Mouse (Mus musculus): ENCODE measurements around the gene Gcn1l1. TPM values are rescaled to one million over a fixed set of nuclear protein-coding genes. Genes with fewer than 3 reads are reported as not detected.
"Not testable (repeated sequence)": the region's sequence is repeated elsewhere in the genome, so short reads cannot be mapped to it uniquely, and the experiment has no call there.

The Gcn1l1 gene
- polyA plus RNA-seq, 1 experiment from 2014 or later: 9.3 TPM

DNA sequence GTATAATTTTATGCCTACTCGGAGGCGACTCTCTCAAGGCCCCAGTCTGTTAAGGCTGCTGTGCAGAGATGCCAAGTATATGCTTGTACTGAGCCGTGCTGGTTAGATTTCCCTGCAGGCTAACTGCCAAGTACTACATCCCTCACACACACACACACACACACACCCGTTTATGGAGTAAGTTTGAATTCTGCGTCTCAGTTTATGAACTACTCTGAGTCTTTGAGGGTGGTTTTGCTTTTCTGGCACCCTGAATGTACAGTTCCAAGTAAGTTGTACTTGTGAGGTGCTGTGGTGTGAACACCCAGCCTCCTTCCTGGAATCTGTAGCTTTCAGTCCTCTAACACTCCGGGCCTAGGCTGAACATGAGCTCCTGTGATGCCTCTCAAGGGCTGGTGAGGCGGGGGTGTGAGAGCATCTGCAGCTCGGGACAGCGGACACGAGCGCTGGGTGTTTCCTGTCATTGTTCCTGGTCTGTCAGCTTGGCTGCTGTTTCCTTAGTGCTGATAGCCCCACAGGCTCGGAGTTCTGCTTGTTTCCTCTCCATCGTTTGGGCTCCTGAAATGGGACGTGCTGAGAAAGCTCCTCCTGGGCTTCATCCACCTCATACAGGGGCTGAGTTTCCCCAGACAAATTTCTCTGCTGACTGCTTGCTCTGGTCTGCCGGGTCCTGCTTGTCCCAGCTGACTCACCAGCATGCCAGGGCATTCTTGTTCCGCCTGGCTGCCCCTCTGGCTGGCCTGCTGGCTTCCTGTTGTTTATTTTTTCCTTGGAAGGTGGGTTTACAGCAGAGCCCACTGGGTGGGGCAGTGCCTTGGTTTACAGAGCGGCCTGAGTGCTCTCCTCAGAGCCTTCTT is 7.9 kb downstream of the Gcn1l1 start:
- H3K9me3 ChIP-seq (ENCODE audit: control insufficient read depth): no peaks in the 10 kb centered on the region
- no peak overlapping the region for H3K4me2 ChIP-seq (replicated peaks; ENCODE audit: low read depth)
- H3K4me3 ChIP-seq (ENCODE audit: low read depth, low read length): no peak overlapping the region
- no peak for ATAC-seq
- H3K27ac ChIP-seq (ENCODE audit: low read depth, low read length): peak overlapping the region; percentile 50
- H3K4me1 ChIP-seq (replicated peaks; ENCODE audit: control insufficient read depth, insufficient read depth, low read length): no peaks in the 10 kb centered on the region
- no peak overlapping the region for H3K9ac ChIP-seq (ENCODE audit: low read depth, low read length)
- H3K27me3 ChIP-seq (replicated peaks; ENCODE audit: control insufficient read depth, insufficient read depth, low read length): no peaks in the 10 kb centered on the region
- whole genome bisulfite sequencing: 52% methylated on average over 17 of the region's 17 CpGs
- no peak for TF ChIP-seq CTCF (IDR thresholded peaks at IDR 0.05; ENCODE audit: low read depth)
- peaks cover 62% of the 10 kb centered on the region for H3K36me3 ChIP-seq (ENCODE audit: control insufficient read depth, insufficient read depth)

DNA sequence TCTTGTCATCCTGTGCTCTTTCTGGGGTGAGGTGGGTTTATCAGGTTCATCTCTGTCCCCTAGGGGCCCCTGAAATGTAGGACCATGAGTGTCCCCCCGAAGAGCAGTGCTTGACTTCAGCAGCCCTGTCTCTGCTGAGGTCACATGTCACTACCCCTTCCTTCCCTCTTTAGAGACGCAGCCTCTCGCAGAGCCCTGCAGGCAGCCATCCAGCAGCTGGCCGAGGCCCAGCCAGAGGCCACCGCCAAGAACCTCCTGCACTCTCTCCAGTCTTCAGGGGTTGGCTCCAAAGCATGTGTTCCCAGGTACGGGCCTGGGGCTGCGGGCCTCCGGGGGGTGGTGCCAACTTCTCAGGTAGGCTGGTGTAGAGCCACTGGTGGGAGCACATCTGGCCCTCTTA is 9.9 kb downstream of the Gcn1l1 start:
- WGBS: 74% methylated on average over 8 of the region's 8 CpGs
- Histone ChIP-seq H3K27ac (ENCODE audit: low read depth, low read length) (no peak overlapping the region), H3K4me3 (ENCODE audit: low read depth, low read length) (no peak overlapping the region), H3K27me3 (replicated peaks; ENCODE audit: control insufficient read depth, insufficient read depth, low read length) (no peaks in the 10 kb centered on the region), H3K4me2 (replicated peaks; ENCODE audit: low read depth) (no peak overlapping the region), H3K9me3 (ENCODE audit: control insufficient read depth) (no peaks in the 10 kb centered on the region), H3K36me3 (ENCODE audit: control insufficient read depth, insufficient read depth) (peaks cover 79% of the 10 kb centered on the region), H3K9ac (ENCODE audit: low read depth, low read length) (no peak overlapping the region), H3K4me1 (replicated peaks; ENCODE audit: control insufficient read depth, insufficient read depth, low read length) (no peaks in the 10 kb centered on the region)
- no peak for ATAC-seq
- TF ChIP-seq CTCF (IDR thresholded peaks at IDR 0.05; ENCODE audit: low read depth): no peak

DNA sequence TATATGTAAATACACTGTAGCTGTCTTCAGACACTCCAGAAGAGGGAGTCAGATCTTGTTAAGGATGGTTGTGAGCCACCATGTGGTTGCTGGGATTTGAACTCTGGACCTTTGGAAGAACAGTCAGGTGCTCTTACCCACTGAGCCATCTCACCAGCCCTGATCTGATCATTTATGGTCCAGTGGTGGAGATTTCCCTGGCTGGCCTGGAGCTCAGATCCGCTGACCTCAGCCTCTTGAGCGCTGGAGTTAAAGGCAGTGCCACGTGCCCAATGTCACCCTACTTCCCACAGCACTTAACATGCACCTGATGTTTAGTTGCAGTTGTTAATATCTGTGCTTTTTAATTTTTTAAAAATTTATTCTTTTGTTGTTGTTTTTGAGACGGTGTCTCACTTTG is 12.6 kb downstream of the Gcn1l1 start:
- not testable (repeated sequence) for H3K4me1 ChIP-seq (replicated peaks; ENCODE audit: control insufficient read depth, insufficient read depth, low read length); H3K4me2 ChIP-seq (replicated peaks; ENCODE audit: low read depth); H3K9me3 ChIP-seq (ENCODE audit: control insufficient read depth); ATAC-seq; H3K27me3 ChIP-seq (replicated peaks; ENCODE audit: control insufficient read depth, insufficient read depth, low read length); H3K4me3 ChIP-seq (ENCODE audit: low read depth, low read length); H3K27ac ChIP-seq (ENCODE audit: low read depth, low read length); H3K9ac ChIP-seq (ENCODE audit: low read depth, low read length)
- H3K36me3 ChIP-seq (ENCODE audit: control insufficient read depth, insufficient read depth): peaks cover 89% of the 10 kb centered on the region
- WGBS: 79% methylated on average over 4 of the region's 4 CpGs

GRCm38 (mm10) chr5:115578922-115579321 is 13.9 kb downstream of the Gcn1l1 start:
- Histone ChIP-seq H3K27me3 (replicated peaks; ENCODE audit: control insufficient read depth, insufficient read depth, low read length) (no peaks in the 10 kb centered on the region), H3K4me1 (replicated peaks; ENCODE audit: control insufficient read depth, insufficient read depth, low read length) (no peaks in the 10 kb centered on the region), H3K9me3 (ENCODE audit: control insufficient read depth) (0 out of 2 replicates have a peak, but pooled peaks cover 5% of the 10 kb centered on the region), H3K36me3 (ENCODE audit: control insufficient read depth, insufficient read depth) (peaks cover 89% of the 10 kb centered on the region), H3K27ac (ENCODE audit: low read depth, low read length) (no peak overlapping the region), H3K9ac (ENCODE audit: low read depth, low read length) (no peak overlapping the region), H3K4me2 (replicated peaks; ENCODE audit: low read depth) (no peak overlapping the region), H3K4me3 (ENCODE audit: low read depth, low read length) (no peak overlapping the region)
- ATAC-seq: no peak
- 94% methylated on average over 14 of the region's 14 CpGs for WGBS
- no peak for TF ChIP-seq CTCF (IDR thresholded peaks at IDR 0.05; ENCODE audit: low read depth)

DNA sequence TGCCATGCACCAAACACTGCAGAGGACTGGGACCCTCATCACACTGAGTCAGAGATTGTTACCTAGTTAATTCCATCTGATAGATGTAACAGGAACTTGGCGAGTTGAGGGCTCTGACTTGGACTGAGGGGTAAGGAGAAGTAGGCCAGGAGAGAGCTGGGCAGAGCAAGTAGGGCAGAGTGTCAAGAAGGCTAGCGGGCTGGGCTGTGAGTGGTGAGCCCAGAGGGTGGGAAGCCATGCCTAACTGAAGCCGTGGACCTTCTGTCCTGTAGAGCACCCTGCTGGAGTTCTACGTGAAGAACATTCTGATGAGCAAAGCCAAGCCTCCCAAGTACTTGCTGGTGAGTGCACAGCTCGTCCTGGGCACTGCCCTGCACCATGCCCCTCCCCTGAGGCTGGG is 14.3 kb downstream of the Gcn1l1 start:
- 0 out of 2 replicates have a peak, but pooled peaks cover 5% of the 10 kb centered on the region for H3K9me3 ChIP-seq (ENCODE audit: control insufficient read depth)
- no peak for ATAC-seq
- peaks cover 89% of the 10 kb centered on the region for H3K36me3 ChIP-seq (ENCODE audit: control insufficient read depth, insufficient read depth)
- H3K9ac ChIP-seq (ENCODE audit: low read depth, low read length): no peak overlapping the region
- no peaks in the 10 kb centered on the region for H3K4me1 ChIP-seq (replicated peaks; ENCODE audit: control insufficient read depth, insufficient read depth, low read length)
- H3K27ac ChIP-seq (ENCODE audit: low read depth, low read length): no peak overlapping the region
- no peak for TF ChIP-seq CTCF (IDR thresholded peaks at IDR 0.05; ENCODE audit: low read depth)
- H3K27me3 ChIP-seq (replicated peaks; ENCODE audit: control insufficient read depth, insufficient read depth, low read length): no peaks in the 10 kb centered on the region
- WGBS: 92% methylated on average over 5 of the region's 5 CpGs
- H3K4me3 ChIP-seq (ENCODE audit: low read depth, low read length): no peak overlapping the region
- no peak overlapping the region for H3K4me2 ChIP-seq (replicated peaks; ENCODE audit: low read depth)

- peaks cover 89% of the 10 kb centered on the region for H3K36me3 ChIP-seq (ENCODE audit: control insufficient read depth, insufficient read depth)
- ATAC-seq: no peak
- H3K4me1 ChIP-seq (replicated peaks; ENCODE audit: control insufficient read depth, insufficient read depth, low read length): no peaks in the 10 kb centered on the region
- H3K27me3 ChIP-seq (replicated peaks; ENCODE audit: control insufficient read depth, insufficient read depth, low read length): no peaks in the 10 kb centered on the region
- no peak overlapping the region for H3K27ac ChIP-seq (ENCODE audit: low read depth, low read length)
- WGBS: 89% methylated on average over 14 of the region's 14 CpGs
- no peak overlapping the region for H3K9ac ChIP-seq (ENCODE audit: low read depth, low read length)
- no peak overlapping the region for H3K4me3 ChIP-seq (ENCODE audit: low read depth, low read length)
- no peak overlapping the region for H3K4me2 ChIP-seq (replicated peaks; ENCODE audit: low read depth)
- no peak for TF ChIP-seq CTCF (IDR thresholded peaks at IDR 0.05; ENCODE audit: low read depth)
- 0 out of 2 replicates have a peak, but pooled peaks cover 5% of the 10 kb centered on the region for H3K9me3 ChIP-seq (ENCODE audit: control insufficient read depth)
Measured at GRCm38 (mm10) chr5:115580229-115581001, 15.4 kb downstream of the Gcn1l1 start.
